Mouse (Mus musculus): ENCODE measurements around the gene Ing2. TPM values are rescaled to one million over a fixed set of nuclear protein-coding genes. Genes with fewer than 3 reads are reported as not detected.

The Ing2 gene
- total RNA-seq, 2 experiments from 2014 or later: 32.1 to 52.0 TPM

Other genes starting within 250 kb of the Ing2 start
- gene Stox2, start 229.2 kb downstream of the Ing2 start, total RNA-seq (2015): 0.16 and 0.18 TPM in 2 replicates
- gene Stox2, start 229.2 kb downstream of the Ing2 start, total RNA-seq (2017): 0.48 and 0.49 TPM in 2 replicates
- gene Trappc11, start 142.1 kb downstream of the Ing2 start, total RNA-seq (2015): 24.8 and 28.2 TPM in 2 replicates
- gene Trappc11, start 142.1 kb downstream of the Ing2 start, total RNA-seq (2017): 37.4 and 39.3 TPM in 2 replicates
- gene Rwdd4a, start 141.9 kb downstream of the Ing2 start, total RNA-seq (2015): 15.1 and 18.4 TPM in 2 replicates
- 16.1 and 17.6 TPM in 2 replicates for gene Rwdd4a, start 141.9 kb downstream of the Ing2 start, total RNA-seq (2017)
- 9.8 and 11.2 TPM in 2 replicates for gene Cdkn2aip, start 38.4 kb upstream of the Ing2 start, total RNA-seq (2015)
- 19.1 and 23.4 TPM in 2 replicates for gene Cdkn2aip, start 38.4 kb upstream of the Ing2 start, total RNA-seq (2017)
- not detected in 2 replicates for gene Cldn24, start 146.6 kb upstream of the Ing2 start, total RNA-seq (2015)
- gene Cldn24, start 146.6 kb upstream of the Ing2 start, total RNA-seq (2017): not detected in 2 replicates
- not detected in 2 replicates for gene Cldn22, start 148.9 kb upstream of the Ing2 start, total RNA-seq (2015)
- gene Cldn22, start 148.9 kb upstream of the Ing2 start, total RNA-seq (2017): not detected in 2 replicates